ENCODE assay signal across 27 mouse cellular contexts in genomic region chr6:23245121-23245520, GRCm38 (mm10). TPM values are rescaled to one million over a fixed set of nuclear protein-coding genes. Genes with fewer than 3 reads are reported as not detected.
DNase-seq lines count a peak whose midpoint lies in the region; ATAC-seq and TF ChIP-seq lines count a peak whose summit lies in the region.
"Had no signal": no experiment of that assay in that cellular context is flagged by ENCODE, and none has a peak within 500 bp of the region (broad histone marks: within the 10 kb centered on the region; RNA-seq: fewer than 3 reads in every experiment).

No protein-coding gene starts in this region.

- H3K9ac ChIP-seq in forebrain, embryonic 11.5 days (ENCODE audit: low read length): peak overlapping the region; percentile 91
- no peak overlapping the region for H3K9ac ChIP-seq in forebrain, embryonic 15.5 days (replicated peaks)
- no peak overlapping the region for H3K9ac ChIP-seq in midbrain, embryonic 13.5 days (replicated peaks)
- no peak overlapping the region for H3K9ac ChIP-seq in midbrain, embryonic 14.5 days (replicated peaks; ENCODE audit: low read length)
- no peak overlapping the region for H3K9ac ChIP-seq in embryonic facial prominence, embryonic 15.5 days
- no peak overlapping the region for H3K9ac ChIP-seq in forebrain, postnatal 0 days
- no peak overlapping the region for H3K9ac ChIP-seq in liver, embryonic 11.5 days (ENCODE audit: low read depth, low read length)
- H3K9ac ChIP-seq: embryonic facial prominence, embryonic 12.5 days; heart, embryonic 13.5 days; hindbrain, embryonic 12.5 days had no signal

- peak overlapping the region; percentile 66 for H3K4me3 ChIP-seq in forebrain, embryonic 11.5 days (ENCODE audit: low read depth, low read length)
- no peak overlapping the region for H3K4me3 ChIP-seq in forebrain, embryonic 15.5 days
- peak overlapping the region; percentile 41; the same call in 1 of the 2 replicates for H3K4me3 ChIP-seq in midbrain, embryonic 13.5 days (replicated peaks)
- H3K4me3 ChIP-seq in midbrain, embryonic 14.5 days (replicated peaks; ENCODE audit: low read depth, low read length): no peak overlapping the region
- peak overlapping the region; percentile 7; the same call in 1 of the 2 replicates for H3K4me3 ChIP-seq in embryonic facial prominence, embryonic 15.5 days (replicated peaks)
- no peak overlapping the region for H3K4me3 ChIP-seq in forebrain, postnatal 0 days (ENCODE audit: low read depth, low read length)
- no peak overlapping the region for H3K4me3 ChIP-seq in liver, embryonic 11.5 days (ENCODE audit: low read depth, low read length)
- H3K4me3 ChIP-seq: erythroblast, embryonic 14.5 days; gastrocnemius, adult 2 months; heart, embryonic 13.5 days; hindbrain, embryonic 12.5 days had no signal

- no peaks in the 10 kb centered on the region for H3K36me3 ChIP-seq in forebrain, embryonic 11.5 days (ENCODE audit: control insufficient read depth, insufficient read depth, low read length)
- no peaks in the 10 kb centered on the region for H3K36me3 ChIP-seq in forebrain, embryonic 15.5 days
- no peaks in the 10 kb centered on the region for H3K36me3 ChIP-seq in midbrain, embryonic 13.5 days
- no peaks in the 10 kb centered on the region for H3K36me3 ChIP-seq in midbrain, embryonic 14.5 days (ENCODE audit: control insufficient read depth, insufficient read depth, low read length)
- no peaks in the 10 kb centered on the region for H3K36me3 ChIP-seq in embryonic facial prominence, embryonic 15.5 days
- H3K36me3 ChIP-seq in forebrain, postnatal 0 days (ENCODE audit: insufficient read depth): no peaks in the 10 kb centered on the region
- H3K36me3 ChIP-seq in liver, embryonic 11.5 days (ENCODE audit: control insufficient read depth, insufficient read depth, low read length): no peaks in the 10 kb centered on the region
- H3K36me3 ChIP-seq: embryonic facial prominence, embryonic 12.5 days; heart, embryonic 13.5 days; hindbrain, embryonic 12.5 days had no signal

- H3K9me3 ChIP-seq in forebrain, embryonic 11.5 days (ENCODE audit: control insufficient read depth, low read length): no peaks in the 10 kb centered on the region
- H3K9me3 ChIP-seq in forebrain, embryonic 15.5 days: no peaks in the 10 kb centered on the region
- no peaks in the 10 kb centered on the region for H3K9me3 ChIP-seq in midbrain, embryonic 13.5 days
- no peaks in the 10 kb centered on the region for H3K9me3 ChIP-seq in midbrain, embryonic 14.5 days (ENCODE audit: control insufficient read depth, low read length)
- no peaks in the 10 kb centered on the region for H3K9me3 ChIP-seq in embryonic facial prominence, embryonic 15.5 days (replicated peaks)
- no peaks in the 10 kb centered on the region for H3K9me3 ChIP-seq in forebrain, postnatal 0 days (ENCODE audit: low read length)
- H3K9me3 ChIP-seq in liver, embryonic 11.5 days (ENCODE audit: control insufficient read depth, low read length): no peaks in the 10 kb centered on the region
- H3K9me3 ChIP-seq: embryonic facial prominence, embryonic 12.5 days; heart, embryonic 13.5 days; hindbrain, embryonic 12.5 days had no signal

- no peak overlapping the region for H3K27ac ChIP-seq in forebrain, embryonic 11.5 days (ENCODE audit: low read depth, low read length)
- no peak overlapping the region for H3K27ac ChIP-seq in forebrain, embryonic 15.5 days (replicated peaks)
- H3K27ac ChIP-seq in midbrain, embryonic 13.5 days: no peak overlapping the region
- H3K27ac ChIP-seq in midbrain, embryonic 14.5 days (replicated peaks; ENCODE audit: low read depth, low read length): no peak overlapping the region
- H3K27ac ChIP-seq in embryonic facial prominence, embryonic 15.5 days (replicated peaks): no peak overlapping the region
- no peak overlapping the region for H3K27ac ChIP-seq in forebrain, postnatal 0 days (ENCODE audit: low read depth, low read length)
- no peak overlapping the region for H3K27ac ChIP-seq in liver, embryonic 11.5 days (ENCODE audit: low read depth, low read length)
- H3K27ac ChIP-seq: gastrocnemius, adult 2 months; heart, embryonic 13.5 days; hindbrain, embryonic 12.5 days; hindbrain, postnatal 0 days had no signal

- H3K27me3 ChIP-seq in forebrain, embryonic 11.5 days (ENCODE audit: control insufficient read depth, insufficient read depth, low read length): peaks cover 20% of the 10 kb centered on the region
- peaks cover 73% of the 10 kb centered on the region for H3K27me3 ChIP-seq in forebrain, embryonic 15.5 days
- peaks cover 96% of the 10 kb centered on the region for H3K27me3 ChIP-seq in midbrain, embryonic 13.5 days
- peaks cover 95% of the 10 kb centered on the region for H3K27me3 ChIP-seq in midbrain, embryonic 14.5 days (ENCODE audit: control insufficient read depth, insufficient read depth, low read length)
- H3K27me3 ChIP-seq in embryonic facial prominence, embryonic 15.5 days: peaks cover 88% of the 10 kb centered on the region
- peaks cover 89% of the 10 kb centered on the region for H3K27me3 ChIP-seq in forebrain, postnatal 0 days (ENCODE audit: insufficient read depth, low read length)
- peaks cover 83% of the 10 kb centered on the region for H3K27me3 ChIP-seq in liver, embryonic 11.5 days (replicated peaks; ENCODE audit: control insufficient read depth, insufficient read depth, low read length)
- H3K27me3 ChIP-seq: CH12.LX had no signal

- H3K4me1 ChIP-seq in forebrain, embryonic 11.5 days (replicated peaks; ENCODE audit: control insufficient read depth, insufficient read depth, low read length): peaks cover 12% of the 10 kb centered on the region; the same call in 1 of the 2 replicates
- H3K4me1 ChIP-seq in forebrain, embryonic 15.5 days: peaks cover 34% of the 10 kb centered on the region
- H3K4me1 ChIP-seq in midbrain, embryonic 13.5 days (replicated peaks): peaks cover 25% of the 10 kb centered on the region
- 0 out of 2 replicates have a peak, but pooled peaks cover 3% of the 10 kb centered on the region for H3K4me1 ChIP-seq in midbrain, embryonic 14.5 days (ENCODE audit: control insufficient read depth, insufficient read depth, low read length)
- peaks cover 28% of the 10 kb centered on the region for H3K4me1 ChIP-seq in embryonic facial prominence, embryonic 15.5 days
- no peaks in the 10 kb centered on the region for H3K4me1 ChIP-seq in forebrain, postnatal 0 days (ENCODE audit: insufficient read depth)
- H3K4me1 ChIP-seq in liver, embryonic 11.5 days (replicated peaks; ENCODE audit: control insufficient read depth, insufficient read depth, low read length): no peaks in the 10 kb centered on the region

- ATAC-seq in forebrain, embryonic 11.5 days (replicated peaks; ENCODE audit: low FRiP score): no peak
- no peak for ATAC-seq in forebrain, embryonic 15.5 days (replicated peaks)
- ATAC-seq in midbrain, embryonic 13.5 days: no peak
- no peak for ATAC-seq in midbrain, embryonic 14.5 days (ENCODE audit: low FRiP score, low TSS enrichment)
- ATAC-seq in embryonic facial prominence, embryonic 15.5 days (ENCODE audit: insufficient number of reproducible peaks, low FRiP score, low TSS enrichment, low read depth): no peak
- ATAC-seq in forebrain, postnatal 0 days: no peak
- ATAC-seq in liver, embryonic 11.5 days (replicated peaks; ENCODE audit: low FRiP score): no peak
- ATAC-seq: activated CD4-positive, CD25-positive, alpha-beta regulatory T cell, adult 4 months; hindbrain, postnatal 0 days; Patski had no signal

- DNase-seq in forebrain, embryonic 11.5 days (ENCODE audit: low spot score): no peak
- DNase-seq in midbrain, embryonic 14.5 days: no peak
- peak; percentile 35 for DNase-seq in forebrain, postnatal 0 days
- DNase-seq in right cerebral cortex, postnatal 4 days: no peak
- no peak for DNase-seq in liver, embryonic 11.5 days (ENCODE audit: low spot score)
- DNase-seq: adrenal gland, postnatal 14 days; cerebellum, adult 18-20 months; cerebellum, adult 9-11 months; gastrocnemius, adult 2 months; gastrocnemius, postnatal 25 days; heart, adult 11 months; heart, postnatal 36 days; kidney, adult 18-20 months had no signal

- TF ChIP-seq CTCF in forebrain, postnatal 0 days (IDR thresholded peaks at IDR 0.05; ENCODE audit: low read depth): no peak

- 12% methylated on average over 9 of the region's 9 CpGs for WGBS in forebrain, embryonic 11.5 days
- 19% methylated on average over 9 of the region's 9 CpGs for WGBS in forebrain, embryonic 15.5 days
- 14% methylated on average over 9 of the region's 9 CpGs for WGBS in midbrain, embryonic 13.5 days
- 14% methylated on average over 9 of the region's 9 CpGs for WGBS in midbrain, embryonic 14.5 days
- 15% methylated on average over 9 of the region's 9 CpGs for WGBS in embryonic facial prominence, embryonic 15.5 days
- WGBS in forebrain, postnatal 0 days: 27% methylated on average over 9 of the region's 9 CpGs
- WGBS in liver, embryonic 11.5 days: 22% methylated on average over 9 of the region's 9 CpGs

- peak overlapping the region; percentile 75 for H3K4me2 ChIP-seq in forebrain, embryonic 11.5 days (ENCODE audit: low read depth, low read length, severe bottlenecking)
- no peak overlapping the region for H3K4me2 ChIP-seq in forebrain, embryonic 15.5 days (replicated peaks)
- no peak overlapping the region; the same call in 1 of the 2 replicates for H3K4me2 ChIP-seq in midbrain, embryonic 13.5 days (replicated peaks)
- H3K4me2 ChIP-seq in midbrain, embryonic 14.5 days (ENCODE audit: low read length): no peak overlapping the region
- no peak overlapping the region for H3K4me2 ChIP-seq in embryonic facial prominence, embryonic 15.5 days (replicated peaks)
- H3K4me2 ChIP-seq in forebrain, postnatal 0 days (ENCODE audit: low read depth): no peak overlapping the region
- H3K4me2 ChIP-seq in liver, embryonic 11.5 days: no peak overlapping the region
- H3K4me2 ChIP-seq: embryonic facial prominence, embryonic 12.5 days; heart, embryonic 13.5 days; hindbrain, embryonic 12.5 days had no signal

RNA-seq across cellular contexts. Expression of gene Fezf1, which starts 3.0 kb away (rescaled TPM):
- polyA plus RNA-seq in forebrain, embryonic 11.5 days (2014; fragmentation: Nextera tagmentation; extraction: Ambion mirVana): 34.9 and 37.0 TPM in 2 replicates
- 7.1 and 13.1 TPM in 2 replicates for polyA plus RNA-seq in forebrain, embryonic 15.5 days (2015; fragmentation: Nextera tagmentation; extraction: Ambion mirVana)
- polyA plus RNA-seq in midbrain, embryonic 13.5 days (2015; fragmentation: Nextera tagmentation; extraction: Ambion mirVana): 2.9 and 4.7 TPM in 2 replicates
- polyA plus RNA-seq in midbrain, embryonic 14.5 days (2014; fragmentation: Nextera tagmentation; extraction: Ambion mirVana): not detected in 2 replicates
- 8.2 and 8.8 TPM in 2 replicates for polyA plus RNA-seq in embryonic facial prominence, embryonic 15.5 days (2015; fragmentation: Nextera tagmentation; extraction: Ambion mirVana)
- 6.1 and 19.7 TPM in 2 replicates for total RNA-seq in forebrain, postnatal 0 days (2014; rRNA removed)
- 4.5 and 10.0 TPM in 2 replicates for polyA plus RNA-seq in forebrain, postnatal 0 days (2015; fragmentation: Nextera tagmentation; extraction: Ambion mirVana)
- not detected in 2 replicates for polyA plus RNA-seq in liver, embryonic 11.5 days (2014; fragmentation: Nextera tagmentation; extraction: Ambion mirVana)
- total RNA-seq: adrenal gland, adult 18-20 months; adrenal gland, postnatal 14 days; CH12.LX; gastrocnemius, adult 2 months; gastrocnemius, postnatal 25 days; heart, postnatal 36 days had no signal
- polyA plus RNA-seq: activated CD4-positive, CD25-positive, alpha-beta regulatory T cell, adult 4 months; erythroblast, embryonic 14.5 days; heart, embryonic 13.5 days; heart, postnatal 0 days; hindbrain, postnatal 0 days; intestine, embryonic 14.5 days; Patski had no signal

Comparison
In these comparisons a context has a peak if more than half of its experiments do, and no peak if none do; other contexts are left out.
1. H3K4me3 ChIP-seq: peak in forebrain, embryonic 11.5 days (single experiment), midbrain, embryonic 13.5 days (single experiment) and embryonic facial prominence, embryonic 15.5 days (single experiment); none in forebrain, embryonic 15.5 days (single experiment), midbrain, embryonic 14.5 days (single experiment), forebrain, postnatal 0 days (single experiment) and liver, embryonic 11.5 days (single experiment).